Mouse (Mus musculus): ENCODE measurements around the gene Gapdh. TPM values are rescaled to one million over a fixed set of nuclear protein-coding genes. Genes with fewer than 3 reads are reported as not detected.

The Gapdh gene
- polyA plus RNA-seq, 1 experiment from 2014 or later, result 1,972 TPM

DNA sequence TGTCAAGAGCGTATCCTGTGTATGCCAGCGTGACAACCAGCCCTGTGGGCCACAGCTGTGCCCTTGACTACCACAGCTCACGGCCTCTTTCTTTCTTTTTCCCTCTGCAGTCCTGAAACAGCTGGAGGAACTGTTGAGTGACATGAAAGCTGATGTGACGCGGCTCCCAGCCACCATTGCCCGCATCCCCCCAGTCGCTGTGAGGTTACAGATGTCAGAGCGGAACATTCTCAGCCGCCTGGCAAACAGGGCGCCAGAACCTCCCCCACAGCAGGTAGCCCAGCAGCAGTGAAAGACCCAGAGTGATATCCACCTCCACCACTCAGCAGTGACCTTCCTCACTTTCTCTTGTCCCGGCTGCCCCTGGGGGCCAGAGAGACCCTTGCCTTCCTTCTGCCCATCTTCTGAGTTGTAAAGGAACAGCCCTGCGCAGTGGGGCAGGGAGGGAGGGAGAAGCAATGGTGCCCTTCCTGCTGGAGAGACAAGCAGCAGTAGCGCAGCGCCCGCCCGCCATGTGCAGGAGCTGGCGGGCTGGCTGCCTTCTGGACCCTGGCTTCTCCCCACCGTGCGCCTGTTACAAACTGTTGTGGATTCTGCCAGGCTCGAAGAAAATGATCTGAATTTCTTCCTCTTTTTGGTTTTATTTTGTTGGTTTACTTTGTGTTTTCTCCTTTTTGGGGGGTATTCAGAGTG, 36.4 kb downstream of the Gapdh start:
- Histone ChIP-seq H3K9me3 (no peaks in the 10 kb centered on the region), H3K4me1 (peaks cover 18% of the 10 kb centered on the region), H3K27me3 (no peaks in the 10 kb centered on the region), H3K9ac (replicated peaks) (no peak overlapping the region), H3K27ac (replicated peaks) (no peak overlapping the region), H3K4me3 (no peak overlapping the region), H3K4me2 (replicated peaks) (no peak overlapping the region), H3K36me3 (peaks cover 70% of the 10 kb centered on the region)
- no peak for ATAC-seq (ENCODE audit: low FRiP score, low read depth)
- 89% methylated on average over 19 of the region's 20 CpGs for WGBS

DNA sequence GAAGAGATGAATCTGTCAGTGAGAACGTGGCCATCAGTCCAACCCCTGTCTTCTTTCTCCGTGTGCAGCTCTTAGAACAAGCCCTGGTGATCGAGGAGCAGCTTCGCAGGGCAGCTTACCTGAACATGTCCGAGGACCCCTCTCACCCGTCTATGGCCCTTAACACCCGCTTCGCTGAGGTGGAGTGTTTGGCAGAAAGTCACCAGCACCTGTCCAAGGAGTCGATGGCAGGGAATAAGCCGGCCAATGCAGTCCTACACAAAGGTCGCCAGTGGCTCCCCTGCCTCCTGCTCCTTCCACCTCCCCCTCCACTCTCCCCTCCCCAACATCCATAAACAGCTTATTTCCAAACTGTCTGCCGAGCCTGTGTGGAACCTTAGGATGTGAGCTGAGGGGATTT, 37.5 kb downstream of the Gapdh start:
- Histone ChIP-seq H3K9me3 (no peaks in the 10 kb centered on the region), H3K27me3 (no peaks in the 10 kb centered on the region), H3K36me3 (peaks cover 70% of the 10 kb centered on the region), H3K4me3 (no peak overlapping the region), H3K4me2 (replicated peaks) (no peak overlapping the region), H3K9ac (replicated peaks) (no peak overlapping the region), H3K4me1 (peaks cover 18% of the 10 kb centered on the region), H3K27ac (replicated peaks) (no peak overlapping the region)
- no peak for ATAC-seq (ENCODE audit: low FRiP score, low read depth)
- WGBS, result 95% methylated on average over 12 of the region's 12 CpGs

DNA sequence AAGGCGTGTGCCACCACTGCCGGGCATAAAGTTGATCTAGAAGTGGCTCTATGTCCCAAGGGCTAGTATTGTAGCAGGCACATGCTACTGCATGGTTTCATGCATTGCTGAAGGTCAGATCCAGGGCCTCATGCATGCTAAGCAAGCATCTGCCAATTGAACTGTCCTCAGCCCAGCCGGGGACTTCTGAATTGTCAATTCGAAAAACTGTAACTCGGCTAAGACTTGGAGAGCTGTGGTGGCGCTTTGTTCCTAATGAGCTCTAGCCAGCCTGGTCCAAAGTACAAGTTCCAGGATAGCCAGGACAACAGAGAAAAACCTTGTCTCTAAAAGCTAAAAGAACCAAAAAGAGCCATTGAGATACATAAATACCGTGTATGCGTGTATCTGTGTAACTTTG, 46.9 kb downstream of the Gapdh start:
- Histone ChIP-seq H3K4me3 (no peak overlapping the region), H3K36me3 (peaks cover 94% of the 10 kb centered on the region), H3K4me1 (no peaks in the 10 kb centered on the region), H3K9ac (replicated peaks) (no peak overlapping the region), H3K9me3 (no peaks in the 10 kb centered on the region), H3K27me3 (no peaks in the 10 kb centered on the region), H3K4me2 (replicated peaks) (no peak overlapping the region), H3K27ac (replicated peaks) (no peak overlapping the region)
- no peak for ATAC-seq (ENCODE audit: low FRiP score, low read depth)
- WGBS, result 95% methylated on average over 8 of the region's 8 CpGs

DNA sequence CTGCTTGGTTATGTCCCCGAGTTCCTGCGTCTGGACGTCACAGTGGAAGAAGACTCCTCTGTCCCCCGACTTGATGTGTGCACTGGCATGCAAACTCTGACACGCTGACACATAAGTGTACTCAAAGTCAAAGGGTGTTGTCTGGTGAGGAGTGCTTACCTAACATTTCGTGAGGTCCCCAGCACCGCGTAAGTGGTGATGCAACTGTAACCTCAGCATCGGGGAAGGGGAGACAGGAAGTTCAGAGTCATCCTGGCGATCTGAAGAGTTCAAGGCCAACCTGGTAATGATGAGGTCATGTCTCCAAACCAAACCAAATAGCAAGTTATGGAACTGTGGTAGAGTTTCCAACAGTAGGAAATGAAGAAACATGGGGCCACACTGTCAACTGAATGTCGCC, 53.7 kb downstream of the Gapdh start:
- H3K27me3 ChIP-seq, result no peaks in the 10 kb centered on the region
- H3K27ac ChIP-seq (replicated peaks), result no peak overlapping the region
- no peak overlapping the region for H3K4me2 ChIP-seq (replicated peaks)
- no peak overlapping the region for H3K4me3 ChIP-seq
- H3K9me3 ChIP-seq, result no peaks in the 10 kb centered on the region
- ATAC-seq (ENCODE audit: low FRiP score, low read depth), result no peak
- no peaks in the 10 kb centered on the region for H3K4me1 ChIP-seq
- WGBS, result 96% methylated on average over 11 of the region's 11 CpGs
- H3K36me3 ChIP-seq, result peaks cover 97% of the 10 kb centered on the region
- no peak overlapping the region for H3K9ac ChIP-seq (replicated peaks)

Small RNAs within 50 kb of the gene (microRNA-seq; reads per million reads assigned to microRNA genes)
- 1.9 reads per million for gene Mir3098

Other genes starting within 250 kb of the Gapdh start
- 525 and 672 TPM in 2 replicates for gene Ptms, start 246.4 kb downstream of the Gapdh start, polyA plus RNA-seq (2016; fragmentation: Nextera tagmentation; extraction: Ambion mirVana)
- 452 and 459 TPM in 2 replicates for gene Mlf2, start 235.1 kb downstream of the Gapdh start, polyA plus RNA-seq (2016; fragmentation: Nextera tagmentation; extraction: Ambion mirVana)
- gene Cops7a, start 200.9 kb downstream of the Gapdh start, polyA plus RNA-seq (2016; fragmentation: Nextera tagmentation; extraction: Ambion mirVana), result 100 and 105 TPM in 2 replicates
- gene Pianp, start 169.8 kb downstream of the Gapdh start, polyA plus RNA-seq (2016; fragmentation: Nextera tagmentation; extraction: Ambion mirVana), result 6.7 and 7.7 TPM in 2 replicates
- 18.0 and 20.6 TPM in 2 replicates for gene Zfp384, start 157.3 kb downstream of the Gapdh start, polyA plus RNA-seq (2016; fragmentation: Nextera tagmentation; extraction: Ambion mirVana)
- 163 and 171 TPM in 2 replicates for gene Ing4, start 126.7 kb downstream of the Gapdh start, polyA plus RNA-seq (2016; fragmentation: Nextera tagmentation; extraction: Ambion mirVana)
- 18.0 and 18.9 TPM in 2 replicates for gene Acrbp, start 116.8 kb downstream of the Gapdh start, polyA plus RNA-seq (2016; fragmentation: Nextera tagmentation; extraction: Ambion mirVana)
- 0.16 and 0.26 TPM in 2 replicates for gene Lpar5, start 98.5 kb downstream of the Gapdh start, polyA plus RNA-seq (2016; fragmentation: Nextera tagmentation; extraction: Ambion mirVana)
- gene Chd4, start 70.5 kb downstream of the Gapdh start, polyA plus RNA-seq (2016; fragmentation: Nextera tagmentation; extraction: Ambion mirVana), result 127 and 132 TPM in 2 replicates
- 54.1 and 56.4 TPM in 2 replicates for gene Nop2, start 34.6 kb downstream of the Gapdh start, polyA plus RNA-seq (2016; fragmentation: Nextera tagmentation; extraction: Ambion mirVana)
- gene Iffo1, start 21.2 kb downstream of the Gapdh start, polyA plus RNA-seq (2016; fragmentation: Nextera tagmentation; extraction: Ambion mirVana), result 18.7 and 18.8 TPM in 2 replicates
- 183 and 192 TPM in 2 replicates for gene Ncapd2, start 25.2 kb upstream of the Gapdh start, polyA plus RNA-seq (2016; fragmentation: Nextera tagmentation; extraction: Ambion mirVana)
- gene Mrpl51, start 25.3 kb upstream of the Gapdh start, polyA plus RNA-seq (2016; fragmentation: Nextera tagmentation; extraction: Ambion mirVana), result 165 and 172 TPM in 2 replicates
- gene Vamp1, start 49.1 kb upstream of the Gapdh start, polyA plus RNA-seq (2016; fragmentation: Nextera tagmentation; extraction: Ambion mirVana), result 4.7 and 5.3 TPM in 2 replicates
- gene Tapbpl, start 65.4 kb upstream of the Gapdh start, polyA plus RNA-seq (2016; fragmentation: Nextera tagmentation; extraction: Ambion mirVana), result 1.9 and 2.5 TPM in 2 replicates
- gene Cd27, start 70.5 kb upstream of the Gapdh start, polyA plus RNA-seq (2016; fragmentation: Nextera tagmentation; extraction: Ambion mirVana), result 1.3 and 2.5 TPM in 2 replicates
- gene Tuba3a, start 119.6 kb upstream of the Gapdh start, polyA plus RNA-seq (2016; fragmentation: Nextera tagmentation; extraction: Ambion mirVana), result not detected in 2 replicates
- 18.3 and 20.2 TPM in 2 replicates for gene Ltbr, start 147.4 kb upstream of the Gapdh start, polyA plus RNA-seq (2016; fragmentation: Nextera tagmentation; extraction: Ambion mirVana)
- gene Scnn1a, start 154.2 kb upstream of the Gapdh start, polyA plus RNA-seq (2016; fragmentation: Nextera tagmentation; extraction: Ambion mirVana), result 0.41 and 0.43 TPM in 2 replicates
- 17.7 and 22.8 TPM in 2 replicates for gene Tnfrsf1a, start 182.9 kb upstream of the Gapdh start, polyA plus RNA-seq (2016; fragmentation: Nextera tagmentation; extraction: Ambion mirVana)
- 0.05 and 0.17 TPM in 2 replicates for gene Plekhg6, start 214.3 kb upstream of the Gapdh start, polyA plus RNA-seq (2016; fragmentation: Nextera tagmentation; extraction: Ambion mirVana)